Mouse (Mus musculus) kidney, postnatal 36 days (tissue): ENCODE results near the gene Zbtb22.
A peak's percentile ranks its signal among the peaks of the same experiment; 100 is the strongest.

Experiments used
- DNase-seq, 2 experiments: peaks; one replicate each; pipeline ENCODE4 v3.0.0; 2021 to 2022; ENCODE audit warnings: mixed read lengths in 2 of 2

Gene Zbtb22

DNA sequence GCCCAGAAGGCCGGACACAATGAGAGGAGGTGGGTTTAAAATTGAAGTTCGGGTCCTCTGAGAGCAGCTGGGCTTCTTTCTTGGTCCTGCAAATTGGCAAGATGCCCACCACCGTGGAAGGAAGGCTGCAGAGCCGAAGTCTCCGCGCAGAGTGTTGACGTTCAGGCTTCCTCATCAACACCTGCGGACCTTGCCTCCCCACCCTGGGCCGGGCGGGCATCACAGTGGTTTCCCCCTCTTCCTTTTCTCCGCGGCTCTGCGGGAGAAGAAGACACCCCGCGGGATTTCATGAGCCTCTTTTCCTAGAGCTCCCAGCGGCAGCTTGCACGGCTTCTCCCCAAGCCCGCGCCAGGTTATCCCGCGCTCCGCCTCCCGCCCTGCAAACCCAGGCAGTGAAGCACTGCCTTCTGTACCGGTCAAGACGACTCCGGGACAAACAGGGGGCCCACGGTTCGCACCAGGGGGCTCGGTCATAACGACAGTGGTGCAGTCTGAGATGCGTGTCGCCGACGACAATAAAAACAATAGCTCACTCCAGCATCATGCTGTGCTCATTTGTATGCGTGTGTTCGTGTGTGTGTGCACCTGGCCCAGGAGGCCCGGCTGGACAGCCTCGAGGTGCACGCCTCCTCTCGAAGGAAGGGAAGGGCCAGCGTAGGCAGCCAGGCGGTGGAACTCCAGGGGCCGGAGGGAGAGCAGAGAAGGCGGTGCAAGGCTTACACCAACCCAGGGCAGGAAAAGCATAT, 7.2 kb upstream of the Zbtb22 start:
- peak; percentile 34 to 72 for DNase-seq

DNA sequence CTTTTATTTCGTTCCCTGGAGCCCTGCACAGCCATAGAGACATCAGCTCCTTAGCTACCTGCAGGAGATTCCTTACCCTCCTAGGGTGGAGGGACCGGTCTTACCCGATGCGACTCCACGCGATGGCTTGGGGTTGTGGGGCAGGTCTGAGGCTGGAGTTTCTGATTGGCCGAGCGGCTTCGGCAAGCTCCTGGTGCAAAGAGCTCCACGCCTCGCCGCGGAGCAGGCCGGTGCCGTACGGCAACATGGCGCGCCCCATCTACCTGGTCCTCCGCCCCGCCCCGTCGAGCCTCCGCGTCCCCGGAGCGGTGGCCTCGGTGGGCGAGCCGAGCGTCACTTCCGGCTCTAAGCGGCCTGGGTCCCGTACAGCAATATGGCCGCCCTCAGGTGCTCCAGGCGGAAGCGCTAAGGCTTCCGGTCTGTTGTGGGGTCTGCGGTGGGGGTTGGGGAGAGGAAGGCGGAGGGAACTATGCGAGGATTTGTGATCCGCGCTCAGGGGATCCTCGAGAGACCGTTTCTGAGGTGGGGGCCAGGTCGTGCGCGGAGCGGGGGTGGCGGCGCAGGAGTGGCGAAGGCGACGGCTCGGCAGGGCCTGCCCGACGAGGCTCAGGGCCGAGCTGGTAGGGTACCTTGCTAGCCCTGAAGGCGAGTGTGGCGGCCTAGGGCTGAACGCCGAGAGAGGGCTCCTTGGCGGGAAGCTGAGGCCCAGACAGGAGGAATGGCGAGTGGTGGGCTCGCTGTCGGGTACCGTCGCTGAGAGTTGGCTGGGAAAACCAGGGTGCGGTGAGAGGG, 6.4 kb upstream of the Zbtb22 start, which contains the start of gene Daxx:
Daxx (plus strand) TSS at position 338 of the 792 bp plus-strand sequence.
- peak; percentile 99 to 100 for DNase-seq

DNA sequence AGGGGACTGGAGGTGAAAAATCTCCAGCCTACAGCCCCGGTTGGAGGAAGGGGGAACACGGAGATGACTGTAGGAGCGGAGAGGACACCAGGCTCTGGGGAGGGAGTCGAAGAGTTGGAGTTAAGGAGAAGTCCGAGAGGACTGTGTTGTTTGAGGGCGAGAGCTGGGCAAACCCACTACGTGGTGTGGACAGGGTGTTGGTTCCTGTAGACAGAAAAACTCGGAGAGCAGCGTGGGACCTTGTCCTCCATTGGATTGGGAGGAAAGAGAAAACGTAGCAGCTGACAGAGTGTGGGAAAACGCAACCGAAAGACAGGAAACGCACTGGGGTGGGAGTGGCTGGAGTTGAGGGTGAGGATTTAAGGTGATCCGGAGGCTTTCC, 5.8 kb upstream of the Zbtb22 start:
- DNase-seq = peak; percentile 60 to 74

DNA sequence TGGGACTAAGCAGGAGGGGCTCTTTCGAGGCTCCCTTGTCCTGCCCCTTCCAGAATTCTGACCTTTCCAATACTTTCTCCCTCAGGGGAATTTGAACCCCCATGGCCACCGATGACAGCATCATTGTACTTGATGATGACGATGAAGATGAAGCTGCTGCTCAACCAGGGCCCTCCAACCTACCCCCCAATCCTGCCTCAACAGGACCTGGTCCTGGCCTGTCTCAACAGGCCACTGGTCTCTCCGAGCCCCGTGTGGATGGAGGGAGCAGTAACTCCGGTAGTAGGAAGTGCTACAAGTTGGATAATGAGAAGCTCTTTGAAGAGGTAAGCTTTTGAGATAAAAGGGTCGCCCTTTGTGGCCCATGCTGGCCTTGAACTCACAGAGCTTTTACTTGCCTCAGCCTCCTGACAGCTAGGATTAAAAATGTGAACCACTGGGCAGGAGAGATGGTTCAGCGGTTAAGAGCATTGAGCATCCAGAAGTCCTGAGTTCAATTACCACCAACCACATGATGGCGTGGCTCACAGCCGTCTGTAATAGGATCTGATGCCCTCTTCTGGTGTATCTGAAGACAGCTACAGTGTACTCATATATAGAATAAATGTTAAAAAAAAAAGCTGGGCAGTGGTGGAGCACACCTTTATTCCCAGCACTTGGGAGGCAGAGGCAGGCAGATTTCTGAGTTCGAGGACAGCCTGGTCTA, 5.2 kb upstream of the Zbtb22 start:
- no peak for DNase-seq

DNA sequence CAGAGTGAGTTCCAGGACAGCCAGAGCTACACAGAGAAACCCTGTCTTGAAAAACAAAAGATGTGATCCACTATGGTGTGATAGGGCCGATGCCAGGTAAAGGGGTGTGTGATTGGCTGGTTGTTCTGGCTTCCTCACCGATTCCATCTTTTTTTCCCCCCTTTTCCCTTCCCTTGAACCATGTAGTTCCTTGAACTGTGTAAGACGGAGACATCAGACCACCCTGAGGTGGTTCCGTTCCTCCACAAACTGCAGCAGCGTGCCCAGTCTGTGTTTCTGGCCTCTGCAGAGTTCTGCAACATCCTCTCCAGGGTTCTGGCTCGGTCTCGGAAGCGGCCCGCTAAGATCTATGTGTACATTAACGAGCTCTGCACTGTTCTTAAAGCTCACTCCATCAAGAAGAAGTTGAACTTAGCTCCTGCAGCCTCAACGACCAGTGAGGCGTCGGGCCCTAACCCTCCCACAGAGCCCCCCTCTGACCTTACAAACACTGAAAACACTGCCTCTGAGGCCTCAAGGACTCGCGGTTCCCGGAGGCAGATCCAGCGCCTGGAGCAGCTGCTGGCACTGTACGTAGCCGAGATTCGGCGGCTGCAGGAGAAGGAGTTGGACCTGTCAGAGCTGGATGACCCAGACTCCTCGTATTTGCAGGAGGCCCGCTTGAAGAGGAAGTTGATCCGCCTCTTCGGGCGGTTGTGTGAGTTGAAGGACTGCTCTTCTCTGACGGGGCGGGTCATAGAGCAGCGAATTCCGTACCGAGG, 4.5 kb upstream of the Zbtb22 start:
- DNase-seq = no peak

DNA sequence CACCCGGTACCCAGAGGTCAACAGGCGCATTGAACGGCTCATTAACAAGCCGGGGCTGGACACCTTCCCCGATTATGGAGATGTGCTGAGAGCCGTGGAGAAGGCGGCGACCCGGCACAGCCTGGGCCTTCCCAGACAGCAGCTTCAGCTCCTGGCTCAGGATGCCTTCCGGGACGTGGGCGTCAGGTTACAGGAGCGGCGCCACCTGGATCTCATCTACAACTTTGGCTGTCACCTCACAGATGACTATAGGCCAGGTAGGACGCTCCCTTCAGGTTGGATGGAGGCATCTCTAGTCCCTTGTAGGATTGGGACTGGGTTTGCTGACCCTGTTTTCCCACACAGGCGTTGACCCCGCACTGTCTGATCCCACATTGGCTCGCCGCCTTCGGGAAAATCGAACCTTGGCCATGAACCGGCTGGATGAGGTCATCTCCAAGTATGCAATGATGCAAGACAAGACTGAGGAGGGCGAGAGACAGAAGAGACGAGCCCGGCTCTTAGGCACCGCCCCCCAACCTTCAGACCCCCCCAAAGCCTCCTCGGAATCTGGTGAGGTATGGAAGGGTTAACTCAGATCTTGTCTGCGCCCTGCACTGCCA, 3.8 kb upstream of the Zbtb22 start:
- peak in 1 of 2 experiments; percentile 56 for DNase-seq

DNA sequence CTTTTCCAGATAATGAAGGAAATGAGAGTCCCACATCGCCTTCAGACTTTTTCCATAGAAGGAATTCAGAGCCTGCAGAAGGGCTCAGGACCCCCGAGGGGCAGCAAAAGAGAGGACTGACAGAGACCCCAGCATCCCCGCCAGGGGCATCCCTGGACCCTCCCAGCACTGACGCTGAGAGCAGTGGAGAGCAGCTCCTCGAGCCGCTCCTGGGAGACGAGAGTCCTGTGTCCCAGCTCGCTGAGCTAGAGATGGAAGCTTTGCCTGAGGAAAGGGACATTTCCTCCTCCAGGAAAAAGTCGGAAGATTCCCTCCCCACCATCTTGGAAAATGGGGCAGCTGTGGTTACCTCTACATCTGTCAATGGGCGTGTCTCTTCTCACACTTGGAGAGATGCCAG, 2.4 kb upstream of the Zbtb22 start:
- no peak for DNase-seq

DNA sequence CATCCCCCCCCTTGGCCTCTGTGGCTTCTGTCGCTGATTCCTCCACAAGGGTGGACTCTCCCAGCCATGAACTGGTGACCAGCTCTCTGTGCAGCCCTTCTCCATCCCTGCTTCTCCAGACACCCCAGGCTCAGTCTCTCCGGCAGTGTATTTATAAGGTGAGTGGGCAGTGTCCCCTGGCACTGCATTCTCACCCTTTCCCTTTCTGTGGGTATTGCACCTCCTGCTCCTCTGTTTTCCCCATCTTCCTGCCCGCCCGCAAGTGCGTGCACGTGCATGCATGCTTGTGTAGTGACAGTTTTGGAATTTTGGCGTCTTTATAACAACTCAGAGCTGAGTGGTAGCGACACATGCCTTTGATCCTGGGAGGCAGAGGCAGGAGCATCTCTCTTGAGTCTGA, 1.8 kb upstream of the Zbtb22 start:
- DNase-seq = no peak

DNA sequence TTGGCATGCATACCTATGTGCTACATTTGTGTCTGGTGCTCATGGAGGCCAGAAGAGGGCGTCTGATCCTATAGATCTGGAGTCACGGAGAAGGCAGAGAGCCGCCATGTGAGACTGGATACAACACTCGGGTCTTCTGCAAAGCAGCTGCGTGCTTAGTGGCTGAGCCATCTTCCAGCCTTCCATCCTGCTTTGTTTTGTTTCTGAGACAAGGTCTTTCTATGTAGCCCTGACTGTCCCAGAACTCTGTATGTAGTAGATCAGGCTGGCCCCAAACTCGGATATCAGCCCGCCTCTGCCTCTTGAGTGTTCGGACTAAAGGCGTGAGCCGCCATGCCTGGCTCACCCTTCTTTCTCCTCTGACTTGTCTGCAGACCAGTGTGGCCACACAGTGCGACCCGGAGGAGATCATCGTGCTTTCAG, 724 bp upstream of the Zbtb22 start:
- no peak for DNase-seq

DNA sequence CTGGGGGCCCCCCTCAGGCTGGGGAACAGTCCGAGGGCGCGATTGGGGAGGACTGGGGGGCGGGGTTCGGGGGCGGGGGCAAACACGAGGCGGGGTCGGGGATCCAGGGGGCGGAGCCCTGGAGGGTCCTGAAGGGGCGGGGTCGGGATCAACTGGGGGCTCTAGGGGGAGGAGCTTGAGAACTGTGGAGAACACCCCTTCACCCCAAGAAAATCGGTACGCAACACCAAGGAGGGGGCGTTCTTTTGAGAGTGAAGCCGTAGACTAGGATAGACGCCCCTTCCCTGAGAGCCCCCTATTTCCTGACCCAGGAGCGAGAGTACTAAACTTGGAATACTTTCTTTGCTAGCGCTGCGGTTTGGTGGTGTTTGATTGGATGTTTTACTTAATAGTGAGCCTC, 590 bp downstream of the Zbtb22 start:
- peak in 1 of 2 experiments; percentile 39 for DNase-seq

DNA sequence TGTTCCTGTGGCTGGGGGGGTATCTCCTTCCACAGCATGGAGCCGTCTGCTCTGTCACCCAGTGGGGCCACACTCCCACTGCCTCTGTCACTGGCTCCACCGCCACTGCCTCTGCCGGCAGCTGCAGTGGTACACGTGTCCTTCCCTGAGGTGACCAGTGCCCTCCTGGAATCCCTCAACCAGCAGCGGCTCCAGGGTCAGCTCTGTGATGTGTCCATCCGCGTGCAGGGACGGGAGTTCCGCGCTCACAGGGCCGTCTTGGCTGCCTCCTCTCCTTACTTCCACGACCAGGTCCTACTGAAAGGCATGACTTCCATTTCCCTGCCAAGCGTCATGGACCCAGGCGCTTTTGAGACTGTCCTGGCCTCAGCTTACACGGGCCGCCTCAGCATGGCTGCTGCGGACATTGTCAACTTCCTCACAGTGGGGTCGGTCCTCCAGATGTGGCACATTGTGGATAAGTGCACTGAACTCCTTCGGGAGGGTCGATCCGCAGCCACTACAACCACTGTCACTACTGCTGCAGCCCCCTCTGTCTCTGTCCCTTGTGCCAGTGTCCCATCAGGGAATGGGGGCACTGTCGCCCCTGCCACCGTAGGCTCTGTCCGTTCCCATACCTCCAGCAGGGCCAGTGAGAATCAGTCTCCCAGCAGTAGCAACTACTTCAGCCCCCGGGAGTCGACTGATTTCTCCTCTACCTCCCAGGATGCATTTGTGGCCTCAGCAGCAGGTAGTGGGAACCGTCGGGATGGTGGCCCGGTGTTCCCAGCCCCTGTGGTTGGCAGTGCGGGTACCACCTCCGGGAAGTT, 1.3 kb downstream of the Zbtb22 start:
- DNase-seq = peak in 1 of 2 experiments; percentile 24

DNA sequence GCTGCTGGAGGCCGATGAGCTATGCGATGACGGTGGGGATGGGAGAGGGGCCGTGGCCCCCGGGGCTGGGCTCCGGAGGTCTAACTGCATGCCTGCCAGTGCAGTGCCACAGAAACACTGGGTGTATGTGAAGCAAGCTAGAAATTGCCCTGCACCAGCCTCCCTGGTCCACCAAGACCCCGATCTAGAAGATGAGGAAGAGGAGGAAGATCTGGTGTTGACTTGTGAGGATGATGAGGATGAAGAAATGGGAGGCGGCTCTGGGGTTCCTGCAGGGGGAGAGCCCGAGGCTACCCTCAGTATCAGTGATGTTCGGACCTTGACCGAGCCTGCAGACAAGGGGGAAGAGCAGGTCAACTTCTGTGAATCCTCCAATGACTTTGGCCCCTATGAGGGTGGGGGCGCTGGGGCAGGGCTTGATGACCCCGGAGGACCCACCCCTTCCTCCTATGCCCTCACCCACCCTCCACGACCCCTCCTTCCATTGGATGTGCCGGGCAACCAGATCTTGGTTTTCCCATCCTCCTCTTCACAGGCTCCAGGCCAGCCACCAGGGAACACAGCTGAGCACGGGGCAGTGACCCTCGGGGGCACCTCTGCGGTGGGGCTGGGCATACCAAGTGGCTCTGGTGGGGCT, 2.1 kb downstream of the Zbtb22 start:
- DNase-seq = no peak

DNA sequence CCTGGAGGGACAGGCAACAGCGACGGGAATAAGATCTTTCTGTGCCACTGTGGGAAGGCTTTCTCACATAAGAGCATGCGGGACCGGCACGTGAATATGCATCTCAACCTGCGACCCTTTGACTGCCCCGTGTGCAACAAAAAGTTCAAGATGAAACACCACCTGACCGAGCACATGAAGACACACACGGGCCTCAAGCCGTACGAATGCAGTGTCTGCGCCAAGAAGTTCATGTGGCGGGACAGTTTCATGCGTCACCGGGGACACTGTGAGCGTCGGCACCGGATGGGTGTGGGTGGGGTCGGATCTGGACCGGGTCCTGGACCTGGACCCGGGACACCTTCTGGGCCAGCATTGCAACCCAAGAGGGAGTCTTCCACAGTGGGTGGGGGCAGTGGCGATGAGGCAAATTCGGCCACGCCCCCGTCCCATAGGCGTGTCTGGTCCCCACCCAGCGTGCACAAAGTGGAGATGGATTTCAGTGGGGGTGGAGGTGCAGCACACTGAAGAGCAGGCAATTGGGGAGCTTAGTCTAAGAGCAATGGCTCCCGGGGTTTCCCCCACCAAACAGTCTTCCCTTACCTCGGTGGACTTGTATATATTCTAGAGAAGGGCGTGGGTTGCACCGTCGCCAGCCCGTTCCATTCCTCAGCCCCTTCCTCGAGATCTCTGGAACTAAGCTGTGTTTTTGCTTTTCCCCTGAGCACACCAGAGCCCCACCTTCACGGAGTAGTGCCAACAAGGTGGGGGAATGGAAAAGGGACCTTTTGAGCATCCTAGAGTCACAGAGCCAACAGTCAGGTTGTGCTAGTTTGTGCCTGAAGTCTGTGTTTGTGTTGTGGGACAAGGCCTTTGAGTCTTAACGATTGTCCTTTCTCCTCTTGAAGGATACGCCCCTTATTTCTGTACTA, 2.8 kb downstream of the Zbtb22 start:
- peak in 1 of 2 experiments; percentile 43 for DNase-seq

DNA sequence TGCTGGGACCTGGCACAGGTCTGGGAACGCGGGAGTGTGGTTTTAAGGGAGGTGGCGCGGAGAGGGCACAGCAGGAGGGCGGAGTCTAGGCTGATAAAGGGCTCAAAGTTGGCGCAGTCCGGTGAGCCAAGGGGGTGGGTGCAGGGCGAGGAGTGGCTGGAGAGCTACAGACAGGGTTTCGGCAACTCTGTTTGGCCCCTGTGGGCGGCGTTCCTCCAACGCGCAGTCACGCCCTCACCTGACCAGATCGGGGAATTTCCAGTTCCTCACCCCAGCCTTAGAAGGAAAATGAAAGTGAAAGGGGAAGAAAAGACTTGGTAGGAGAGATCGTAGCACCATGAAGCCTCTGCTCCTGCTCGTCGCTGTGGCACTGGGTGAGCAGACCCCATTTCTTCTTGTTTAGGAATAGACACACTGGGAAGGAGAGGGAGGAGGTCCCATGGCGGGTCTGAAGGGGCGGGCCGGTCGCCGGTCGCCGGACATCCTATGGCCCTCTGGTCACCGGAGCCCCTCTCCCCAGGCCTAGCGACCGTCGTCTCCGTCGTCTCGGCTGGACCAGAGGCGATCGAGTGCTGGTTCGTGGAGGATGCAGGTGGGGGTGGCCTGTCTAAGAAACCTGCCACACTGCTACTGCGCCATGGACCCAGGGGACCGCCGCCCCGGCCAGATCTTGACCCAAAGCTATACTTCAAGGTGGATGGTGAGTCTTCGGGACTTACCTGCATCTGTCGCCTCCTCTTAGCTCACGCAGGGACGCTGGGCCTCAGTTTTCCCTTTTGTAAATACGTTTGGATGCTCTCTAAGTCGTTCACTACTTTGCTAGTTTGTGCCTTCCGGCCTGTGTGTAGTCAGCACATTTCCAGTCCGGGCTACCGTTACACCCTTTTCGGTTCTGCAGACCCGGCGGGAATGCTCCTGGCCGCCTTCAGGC, 3.9 kb downstream of the Zbtb22 start:
- peak; percentile 91 for DNase-seq

DNA sequence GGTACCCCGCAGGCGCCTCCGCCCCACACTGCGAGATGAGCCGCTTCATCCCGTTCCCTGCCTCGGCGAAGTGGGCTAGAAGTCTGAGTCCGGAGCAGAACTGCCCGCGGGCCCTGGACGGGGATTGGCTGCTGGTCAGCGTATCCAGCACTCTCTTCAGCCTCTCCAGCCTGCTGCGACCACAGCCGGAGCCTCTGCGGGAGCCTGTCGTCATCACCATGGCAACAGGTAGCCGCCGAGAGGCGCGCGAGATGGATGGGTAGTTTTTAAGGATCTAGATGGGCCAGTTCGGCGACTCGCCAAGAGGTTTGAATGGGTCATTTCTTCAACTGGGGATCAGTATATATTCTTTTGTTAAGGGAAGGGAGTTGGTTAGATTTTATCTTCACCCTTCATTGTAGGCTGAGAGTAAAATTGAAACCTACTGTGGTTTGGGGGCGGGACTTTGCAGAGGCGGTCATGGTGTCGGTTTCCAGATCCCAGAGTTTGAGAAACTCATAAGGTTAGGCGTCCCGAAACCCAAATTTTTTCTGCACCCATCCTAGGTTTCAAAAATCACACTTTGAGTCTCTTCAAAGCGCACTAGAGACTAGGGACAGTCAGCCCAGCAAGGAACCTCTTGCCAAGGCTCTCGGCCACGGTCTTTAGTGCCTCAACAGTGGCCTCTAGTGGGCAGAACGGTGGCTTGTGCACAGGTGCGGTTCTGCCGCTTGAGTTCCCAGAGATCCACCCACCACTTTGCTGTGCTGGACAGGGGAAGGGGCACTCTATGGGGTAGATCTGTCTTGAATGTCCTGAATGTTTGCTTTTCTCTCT, 4.8 kb downstream of the Zbtb22 start:
- DNase-seq = peak; percentile 89 to 96

DNA sequence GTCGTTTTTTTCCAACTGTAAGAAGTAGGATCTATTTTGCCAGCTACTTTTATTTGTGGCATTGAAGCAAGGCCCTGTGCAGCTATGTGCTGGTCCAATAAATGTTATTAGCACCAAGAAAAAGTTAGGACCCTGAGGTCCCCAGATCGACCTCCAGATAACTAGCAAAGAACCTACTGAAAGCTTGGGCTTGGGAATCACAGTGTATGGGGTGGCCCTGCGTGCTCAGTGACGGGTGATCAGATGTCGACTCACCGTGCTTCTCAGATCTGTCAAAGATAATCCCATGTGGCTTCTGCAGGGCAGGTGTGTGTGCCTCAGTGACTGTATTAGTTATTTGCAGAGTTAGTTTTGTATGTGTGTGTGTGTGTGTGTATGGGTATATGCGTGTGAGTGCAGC, 5.7 kb downstream of the Zbtb22 start:
- no peak for DNase-seq

DNA sequence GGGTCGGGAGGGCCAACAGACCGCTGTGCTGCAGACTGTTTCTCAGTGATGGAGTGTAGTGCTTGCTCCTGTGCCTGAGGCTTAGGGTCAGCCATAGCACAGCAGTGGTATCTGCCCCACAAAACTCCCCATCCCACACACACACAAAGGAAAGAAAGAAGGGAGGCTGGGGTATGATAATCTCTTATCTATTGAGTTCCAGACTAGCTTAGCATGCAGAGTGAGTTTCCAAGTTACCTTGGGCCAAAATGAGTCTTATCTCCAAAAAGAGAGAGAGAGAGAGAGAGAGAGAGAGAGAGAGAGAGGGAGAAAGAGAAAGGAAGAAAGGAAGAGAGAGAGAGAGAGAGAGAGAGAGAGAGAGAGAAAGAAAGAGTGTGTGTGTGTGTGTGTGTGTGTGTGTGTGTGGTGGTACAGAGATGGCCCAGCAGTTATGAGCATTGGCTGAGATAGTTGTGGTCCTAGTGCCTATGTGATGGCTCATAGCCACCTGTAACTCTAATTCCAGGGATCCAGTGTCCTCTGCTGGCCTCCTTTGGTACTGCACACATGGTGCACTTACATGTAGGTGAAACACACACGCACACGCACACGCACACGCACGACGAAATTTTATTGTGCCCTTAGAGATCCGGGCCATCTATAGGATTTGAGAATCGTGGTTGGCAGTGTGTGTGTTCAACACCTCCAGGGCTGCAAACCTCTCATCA, 9.0 kb downstream of the Zbtb22 start:
- DNase-seq = peak; percentile 35 to 75
